Mouse (Mus musculus): ENCODE data around the gene Babam2. TPM values are rescaled to one million over a fixed set of nuclear protein-coding genes. Genes with fewer than 3 reads are reported as not detected.

The Babam2 gene
- polyA plus RNA-seq, 1 experiment from 2014 or later, result 30.2 TPM

DNA sequence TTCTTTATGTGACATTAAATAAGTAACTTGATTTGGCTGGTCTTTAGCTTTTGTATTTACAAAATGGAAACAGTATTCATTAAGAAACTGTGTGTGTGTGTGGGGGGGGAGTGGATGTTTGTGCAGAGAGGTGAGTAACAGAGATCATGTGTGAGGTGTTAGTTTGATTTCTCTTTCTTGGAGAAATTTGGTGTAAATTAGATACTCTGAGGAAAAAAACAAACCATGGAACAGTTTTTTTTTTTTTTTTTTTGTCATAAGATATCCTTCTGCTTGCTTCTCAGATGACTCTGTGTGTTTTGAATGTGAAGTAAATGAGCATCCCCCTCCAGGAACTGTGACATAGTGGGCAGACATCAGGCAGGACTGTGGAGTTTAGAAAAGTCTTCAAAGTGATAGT lies 1.9 kb downstream of the Babam2 start:
- no peak overlapping the region for H3K4me3 ChIP-seq (ENCODE audit: low read depth, low read length)
- no peak overlapping the region for H3K4me2 ChIP-seq (ENCODE audit: low read depth, severe bottlenecking)
- H3K9ac ChIP-seq (ENCODE audit: low read length), result no peak overlapping the region
- H3K27ac ChIP-seq (replicated peaks; ENCODE audit: low read depth, low read length), result no peak overlapping the region
- H3K27me3 ChIP-seq (ENCODE audit: control insufficient read depth, insufficient read depth, low read length), result no peaks in the 10 kb centered on the region
- no peaks in the 10 kb centered on the region for H3K9me3 ChIP-seq (ENCODE audit: control insufficient read depth, low read length)
- H3K36me3 ChIP-seq (ENCODE audit: control insufficient read depth, insufficient read depth, low read length), result no peaks in the 10 kb centered on the region
- H3K4me1 ChIP-seq (ENCODE audit: control insufficient read depth, insufficient read depth, low read length), result no peaks in the 10 kb centered on the region
- ATAC-seq (ENCODE audit: insufficient number of reproducible peaks, low FRiP score, low TSS enrichment, low read depth) (no peak), DNase-seq (ENCODE audit: low spot score) (no peak)

DNA sequence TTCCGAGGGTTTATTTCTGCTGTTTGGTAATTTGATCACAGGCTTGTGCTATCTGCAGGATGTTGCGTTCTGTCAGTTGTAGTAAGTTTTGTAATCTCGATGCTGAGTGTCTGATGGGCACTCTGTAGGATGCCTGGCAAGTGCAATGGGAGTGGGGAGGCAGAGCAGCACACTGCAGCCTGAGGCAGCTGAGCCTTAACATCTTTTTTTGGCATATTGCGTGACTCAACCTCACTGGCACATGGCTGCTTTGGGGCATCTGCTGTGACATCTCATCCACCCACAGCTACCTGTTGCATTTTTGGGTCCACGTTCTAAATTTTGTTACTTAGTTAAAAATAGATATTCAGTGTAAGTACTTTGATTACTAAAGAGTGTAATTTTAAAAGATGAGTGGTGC lies 7.5 kb downstream of the Babam2 start:
- Histone ChIP-seq H3K27me3 (ENCODE audit: control insufficient read depth, insufficient read depth, low read length) (no peaks in the 10 kb centered on the region), H3K9me3 (ENCODE audit: control insufficient read depth, low read length) (no peaks in the 10 kb centered on the region), H3K4me2 (ENCODE audit: low read depth, severe bottlenecking) (no peak overlapping the region), H3K9ac (ENCODE audit: low read length) (no peak overlapping the region), H3K4me3 (ENCODE audit: low read depth, low read length) (no peak overlapping the region), H3K4me1 (ENCODE audit: control insufficient read depth, insufficient read depth, low read length) (no peaks in the 10 kb centered on the region), H3K27ac (replicated peaks; ENCODE audit: low read depth, low read length) (no peak overlapping the region), H3K36me3 (ENCODE audit: control insufficient read depth, insufficient read depth, low read length) (no peaks in the 10 kb centered on the region)
- ATAC-seq (ENCODE audit: insufficient number of reproducible peaks, low FRiP score, low TSS enrichment, low read depth) (no peak), DNase-seq (ENCODE audit: low spot score) (no peak)
- 83% methylated on average over 5 of the region's 5 CpGs for WGBS

DNA sequence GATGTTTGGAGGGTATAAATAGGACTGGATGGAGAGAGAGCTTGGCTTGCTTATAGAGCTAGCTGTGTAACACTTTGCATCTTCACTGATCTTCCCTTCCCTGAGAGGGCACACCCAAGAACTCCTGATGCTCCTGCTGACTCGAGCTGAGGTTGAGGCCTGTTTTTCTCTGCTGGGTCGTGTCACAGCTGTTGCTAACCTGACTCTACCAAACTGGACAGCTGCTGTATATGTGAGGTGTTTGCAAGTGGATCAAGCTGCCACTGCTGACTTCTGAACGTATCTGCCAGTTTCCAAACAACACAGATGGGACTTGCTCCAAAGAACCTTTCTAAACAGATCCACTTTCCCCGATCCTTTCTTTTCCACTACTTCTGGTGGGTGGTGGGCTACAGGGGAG lies 9.3 kb downstream of the Babam2 start:
- Histone ChIP-seq H3K4me2 (ENCODE audit: low read depth, severe bottlenecking) (no peak overlapping the region), H3K27me3 (ENCODE audit: control insufficient read depth, insufficient read depth, low read length) (no peaks in the 10 kb centered on the region), H3K9me3 (ENCODE audit: control insufficient read depth, low read length) (no peaks in the 10 kb centered on the region), H3K9ac (ENCODE audit: low read length) (no peak overlapping the region), H3K36me3 (ENCODE audit: control insufficient read depth, insufficient read depth, low read length) (no peaks in the 10 kb centered on the region), H3K4me3 (ENCODE audit: low read depth, low read length) (no peak overlapping the region), H3K27ac (replicated peaks; ENCODE audit: low read depth, low read length) (no peak overlapping the region), H3K4me1 (ENCODE audit: control insufficient read depth, insufficient read depth, low read length) (no peaks in the 10 kb centered on the region)
- ATAC-seq (ENCODE audit: insufficient number of reproducible peaks, low FRiP score, low TSS enrichment, low read depth) (no peak), DNase-seq (ENCODE audit: low spot score) (no peak)
- WGBS, result 87% methylated on average over 4 of the region's 4 CpGs

DNA sequence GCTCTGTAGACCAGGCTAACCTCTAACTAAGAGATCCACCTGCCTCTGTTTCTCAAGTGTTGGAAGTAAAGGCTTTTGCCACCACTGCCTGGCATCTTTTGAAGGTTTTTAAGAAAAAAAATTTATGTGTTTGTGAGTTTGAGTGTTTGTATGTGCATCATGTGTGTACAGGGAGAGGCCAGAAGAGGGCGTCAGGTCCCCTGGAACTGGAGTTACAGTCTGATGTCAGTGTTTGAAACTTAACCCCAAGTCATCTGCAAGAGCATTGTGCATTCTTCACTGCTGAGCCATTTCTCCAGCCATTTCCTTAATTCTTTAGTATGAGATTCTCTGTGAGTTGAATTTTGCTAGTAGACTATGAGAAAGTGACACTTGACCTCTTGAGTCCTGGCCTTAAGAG lies 11.9 kb downstream of the Babam2 start:
- Histone ChIP-seq H3K27me3 (ENCODE audit: control insufficient read depth, insufficient read depth, low read length) (no peaks in the 10 kb centered on the region), H3K4me3 (ENCODE audit: low read depth, low read length) (no peak overlapping the region), H3K4me2 (ENCODE audit: low read depth, severe bottlenecking) (no peak overlapping the region), H3K9me3 (ENCODE audit: control insufficient read depth, low read length) (no peaks in the 10 kb centered on the region), H3K27ac (replicated peaks; ENCODE audit: low read depth, low read length) (no peak overlapping the region), H3K36me3 (ENCODE audit: control insufficient read depth, insufficient read depth, low read length) (no peaks in the 10 kb centered on the region), H3K9ac (ENCODE audit: low read length) (no peak overlapping the region), H3K4me1 (ENCODE audit: control insufficient read depth, insufficient read depth, low read length) (no peaks in the 10 kb centered on the region)
- DNase-seq (ENCODE audit: low spot score) (no peak), ATAC-seq (ENCODE audit: insufficient number of reproducible peaks, low FRiP score, low TSS enrichment, low read depth) (no peak)
- 70% methylated on average over 1 of the region's 1 CpGs for WGBS

DNA sequence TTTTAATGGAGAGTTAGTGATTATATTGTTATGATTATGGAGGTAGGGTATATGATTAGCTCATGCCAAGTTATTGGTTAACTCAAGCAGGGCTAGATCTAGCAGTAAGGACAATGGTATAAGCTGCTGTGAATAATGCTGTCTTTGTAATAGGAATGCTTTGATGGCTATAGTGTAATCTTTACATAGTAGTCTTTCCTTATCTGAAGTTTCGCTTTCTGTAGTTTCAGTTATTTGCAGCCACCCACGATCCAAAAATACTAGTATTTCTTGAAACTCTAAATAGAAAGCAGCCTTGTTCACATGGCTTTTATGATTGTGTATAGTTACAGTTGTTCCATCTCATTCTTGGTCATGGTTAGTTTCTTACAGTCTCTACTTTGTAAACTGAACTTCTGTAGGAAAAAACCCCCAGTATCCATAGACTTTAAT lies 15.8 kb downstream of the Babam2 start:
- H3K36me3 ChIP-seq (ENCODE audit: control insufficient read depth, insufficient read depth, low read length), result no peaks in the 10 kb centered on the region
- H3K9me3 ChIP-seq (ENCODE audit: control insufficient read depth, low read length), result no peaks in the 10 kb centered on the region
- H3K27me3 ChIP-seq (ENCODE audit: control insufficient read depth, insufficient read depth, low read length), result no peaks in the 10 kb centered on the region
- no peaks in the 10 kb centered on the region for H3K4me1 ChIP-seq (ENCODE audit: control insufficient read depth, insufficient read depth, low read length)
- no peak overlapping the region for H3K9ac ChIP-seq (ENCODE audit: low read length)
- no peak overlapping the region for H3K4me3 ChIP-seq (ENCODE audit: low read depth, low read length)
- H3K4me2 ChIP-seq (ENCODE audit: low read depth, severe bottlenecking), result no peak overlapping the region
- H3K27ac ChIP-seq (replicated peaks; ENCODE audit: low read depth, low read length), result no peak overlapping the region
- ATAC-seq (ENCODE audit: insufficient number of reproducible peaks, low FRiP score, low TSS enrichment, low read depth) (no peak), DNase-seq (ENCODE audit: low spot score) (no peak)
- 92% methylated on average over 2 of the region's 2 CpGs for WGBS

DNA sequence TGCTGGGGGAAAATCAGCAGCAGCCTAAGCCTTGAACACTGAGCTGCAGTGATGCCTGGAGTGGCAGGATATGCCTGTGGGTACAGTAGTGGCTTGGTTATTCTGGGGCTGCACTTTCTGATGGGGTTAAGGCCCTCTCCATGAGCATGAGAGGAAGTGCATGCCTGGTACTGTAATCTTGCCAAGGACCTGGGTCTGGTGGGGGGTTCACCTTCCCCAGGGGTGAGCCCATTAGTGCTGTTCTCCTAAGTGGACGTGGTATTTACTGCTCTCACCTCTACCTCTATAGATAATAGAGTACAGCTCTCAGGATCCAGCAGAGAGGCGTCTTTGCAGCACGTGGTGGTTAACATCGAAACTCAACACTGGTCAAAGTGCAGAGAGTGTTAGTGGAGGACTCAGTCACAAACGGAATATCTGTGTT lies 16.4 kb downstream of the Babam2 start:
- ATAC-seq (ENCODE audit: insufficient number of reproducible peaks, low FRiP score, low TSS enrichment, low read depth), result no peak
- H3K4me1 ChIP-seq (ENCODE audit: control insufficient read depth, insufficient read depth, low read length), result no peaks in the 10 kb centered on the region
- H3K27ac ChIP-seq (replicated peaks; ENCODE audit: low read depth, low read length), result no peak overlapping the region

DNA sequence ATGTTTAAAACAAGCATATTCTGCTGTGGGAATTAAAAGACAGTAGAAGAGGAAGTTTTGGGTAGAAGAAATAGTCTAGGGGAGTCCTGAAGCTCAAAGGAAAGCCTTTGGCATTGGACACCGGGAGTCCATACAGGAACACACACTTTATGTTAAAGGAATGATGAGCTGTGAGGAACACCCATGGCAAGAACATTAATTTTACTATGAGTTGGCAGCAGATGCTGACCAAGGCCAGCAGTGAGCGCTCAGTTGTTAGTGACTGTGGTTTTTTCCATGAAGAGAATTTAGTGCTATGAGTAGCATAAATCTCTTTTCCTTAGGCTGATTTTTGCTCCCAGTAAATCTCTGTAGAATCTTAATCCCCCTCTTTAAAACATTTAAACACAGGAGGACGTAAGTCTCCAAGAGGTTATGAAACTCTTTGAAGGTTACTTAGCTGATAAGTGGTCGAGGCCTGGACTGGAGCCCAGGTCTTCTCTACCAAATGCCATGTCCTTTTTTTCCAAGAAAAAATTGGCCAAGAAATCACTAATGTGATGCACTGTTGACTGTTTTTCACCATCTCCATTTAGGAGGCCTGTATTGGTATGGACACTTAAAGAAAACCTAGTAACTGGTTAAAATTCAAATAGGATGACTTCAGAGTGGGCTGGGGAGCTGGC lies 18.1 kb downstream of the Babam2 start:
- DNase-seq (ENCODE audit: low spot score), result no peak
- ATAC-seq (ENCODE audit: insufficient number of reproducible peaks, low FRiP score, low TSS enrichment, low read depth), result no peak
- H3K9ac ChIP-seq (ENCODE audit: low read length), result no peak overlapping the region
- no peak overlapping the region for H3K4me2 ChIP-seq (ENCODE audit: low read depth, severe bottlenecking)
- no peaks in the 10 kb centered on the region for H3K9me3 ChIP-seq (ENCODE audit: control insufficient read depth, low read length)
- WGBS, result 68% methylated on average over 4 of the region's 4 CpGs
- H3K27ac ChIP-seq (replicated peaks; ENCODE audit: low read depth, low read length), result no peak overlapping the region
- no peak overlapping the region for H3K4me3 ChIP-seq (ENCODE audit: low read depth, low read length)
- H3K36me3 ChIP-seq (ENCODE audit: control insufficient read depth, insufficient read depth, low read length), result no peaks in the 10 kb centered on the region
- H3K4me1 ChIP-seq (ENCODE audit: control insufficient read depth, insufficient read depth, low read length), result no peaks in the 10 kb centered on the region
- H3K27me3 ChIP-seq (ENCODE audit: control insufficient read depth, insufficient read depth, low read length), result no peaks in the 10 kb centered on the region

More for the DNA sequence above, 16.4 kb downstream of the Babam2 start:
- Histone ChIP-seq H3K4me2 (ENCODE audit: low read depth, severe bottlenecking) (no peak overlapping the region), H3K9me3 (ENCODE audit: control insufficient read depth, low read length) (no peaks in the 10 kb centered on the region), H3K27me3 (ENCODE audit: control insufficient read depth, insufficient read depth, low read length) (no peaks in the 10 kb centered on the region), H3K4me3 (ENCODE audit: low read depth, low read length) (no peak overlapping the region), H3K9ac (ENCODE audit: low read length) (no peak overlapping the region), H3K36me3 (ENCODE audit: control insufficient read depth, insufficient read depth, low read length) (no peaks in the 10 kb centered on the region)
- DNase-seq (ENCODE audit: low spot score), result no peak
- WGBS, result 67% methylated on average over 5 of the region's 5 CpGs

DNA sequence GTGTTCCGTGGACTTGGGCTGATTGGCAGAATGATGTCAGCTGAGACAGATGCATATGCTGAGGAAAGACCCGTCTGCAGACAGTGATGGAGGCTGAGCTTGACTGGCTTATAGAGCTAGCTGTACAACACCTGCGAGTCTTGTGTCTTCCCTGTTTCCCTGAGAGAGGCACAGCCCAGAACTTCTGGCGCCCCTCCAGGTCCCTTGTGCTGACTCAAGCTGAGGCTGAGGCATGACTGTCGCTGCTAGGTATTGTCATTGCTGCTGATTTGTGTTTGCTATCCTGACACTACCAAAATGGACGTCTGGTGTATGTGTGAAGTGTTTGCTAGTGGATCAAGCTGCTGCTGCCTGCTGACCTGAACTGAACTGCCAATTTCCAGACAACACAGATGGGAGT lies 27.0 kb downstream of the Babam2 start:
- no peaks in the 10 kb centered on the region for H3K4me1 ChIP-seq (ENCODE audit: control insufficient read depth, insufficient read depth, low read length)
- H3K27ac ChIP-seq (replicated peaks; ENCODE audit: low read depth, low read length), result no peak overlapping the region
- H3K27me3 ChIP-seq (ENCODE audit: control insufficient read depth, insufficient read depth, low read length), result no peaks in the 10 kb centered on the region
- H3K4me2 ChIP-seq (ENCODE audit: low read depth, severe bottlenecking), result no peak overlapping the region
- H3K9me3 ChIP-seq (ENCODE audit: control insufficient read depth, low read length), result no peaks in the 10 kb centered on the region
- no peak for DNase-seq (ENCODE audit: low spot score)
- no peak overlapping the region for H3K9ac ChIP-seq (ENCODE audit: low read length)
- no peak overlapping the region for H3K4me3 ChIP-seq (ENCODE audit: low read depth, low read length)
- WGBS, result 80% methylated on average over 6 of the region's 6 CpGs
- H3K36me3 ChIP-seq (ENCODE audit: control insufficient read depth, insufficient read depth, low read length), result no peaks in the 10 kb centered on the region
- no peak for ATAC-seq (ENCODE audit: insufficient number of reproducible peaks, low FRiP score, low TSS enrichment, low read depth)

DNA sequence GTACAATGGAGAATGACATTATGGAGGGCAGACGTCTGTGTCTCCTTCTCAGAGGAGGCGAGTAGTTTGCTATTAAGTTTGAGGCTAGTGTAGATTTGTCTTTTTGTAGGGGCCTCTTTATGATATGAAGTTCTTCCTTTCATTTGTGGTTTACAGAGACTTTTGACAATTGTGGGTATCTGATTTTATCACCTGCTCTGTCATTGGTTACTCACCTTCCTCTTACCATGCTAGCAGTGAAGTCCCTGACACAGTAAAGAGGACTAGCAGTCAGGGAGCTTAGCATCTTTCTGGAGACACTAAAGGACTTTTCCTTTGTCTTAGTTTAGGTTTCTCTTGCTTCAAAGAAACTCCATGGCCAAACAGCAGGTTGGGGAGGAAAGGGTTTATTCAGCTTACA lies 28.4 kb downstream of the Babam2 start:
- H3K27ac ChIP-seq (replicated peaks; ENCODE audit: low read depth, low read length), result no peak overlapping the region
- H3K4me2 ChIP-seq (ENCODE audit: low read depth, severe bottlenecking), result no peak overlapping the region
- DNase-seq (ENCODE audit: low spot score), result no peak
- no peaks in the 10 kb centered on the region for H3K9me3 ChIP-seq (ENCODE audit: control insufficient read depth, low read length)
- WGBS, result 88% methylated on average over 2 of the region's 2 CpGs
- no peak overlapping the region for H3K4me3 ChIP-seq (ENCODE audit: low read depth, low read length)
- no peaks in the 10 kb centered on the region for H3K4me1 ChIP-seq (ENCODE audit: control insufficient read depth, insufficient read depth, low read length)
- no peak for ATAC-seq (ENCODE audit: insufficient number of reproducible peaks, low FRiP score, low TSS enrichment, low read depth)
- no peak overlapping the region for H3K9ac ChIP-seq (ENCODE audit: low read length)
- H3K27me3 ChIP-seq (ENCODE audit: control insufficient read depth, insufficient read depth, low read length), result no peaks in the 10 kb centered on the region
- H3K36me3 ChIP-seq (ENCODE audit: control insufficient read depth, insufficient read depth, low read length), result no peaks in the 10 kb centered on the region
